Mouse (Mus musculus): ENCODE measurements around the gene Dstn. TPM values are rescaled to one million over a fixed set of nuclear protein-coding genes. Genes with fewer than 3 reads are reported as not detected.

Gene Dstn
- polyA plus RNA-seq, 1 experiment from 2014 or later, result 377 TPM

DNA sequence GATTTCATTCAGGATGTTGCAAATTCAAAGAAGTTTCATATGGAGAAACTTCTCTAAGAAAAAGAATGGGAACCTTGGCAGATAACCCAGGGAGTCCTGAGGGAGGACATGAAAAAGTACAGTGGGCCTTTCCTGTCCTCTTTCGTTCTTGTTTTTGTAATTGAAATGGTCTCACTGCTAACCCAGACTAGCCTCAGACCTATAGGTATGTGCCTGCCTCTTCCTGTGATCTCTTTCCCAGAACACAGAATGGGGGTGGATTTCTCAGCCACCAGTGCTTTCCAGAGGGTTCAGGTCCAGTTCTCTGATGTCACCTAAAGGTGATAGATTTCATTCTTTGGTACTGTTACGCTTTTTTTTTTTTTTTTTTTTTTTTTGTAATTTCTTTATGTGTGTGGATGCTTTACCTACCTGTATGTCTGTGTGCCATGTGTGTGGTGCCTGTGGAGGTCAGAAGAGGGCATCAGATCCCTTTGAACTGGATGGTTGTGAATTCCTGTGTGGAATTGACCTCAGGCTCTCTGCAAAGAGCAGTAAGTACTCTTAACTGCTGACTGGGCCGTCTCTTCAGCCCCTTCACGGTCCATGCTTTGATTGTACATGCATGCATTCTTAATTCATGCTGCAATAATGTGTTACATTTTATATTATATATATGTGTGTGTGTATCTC, 3.8 kb downstream of the Dstn start:
- no peaks in the 10 kb centered on the region for H3K9me3 ChIP-seq
- 41% methylated on average over 4 of the region's 4 CpGs for WGBS

DNA sequence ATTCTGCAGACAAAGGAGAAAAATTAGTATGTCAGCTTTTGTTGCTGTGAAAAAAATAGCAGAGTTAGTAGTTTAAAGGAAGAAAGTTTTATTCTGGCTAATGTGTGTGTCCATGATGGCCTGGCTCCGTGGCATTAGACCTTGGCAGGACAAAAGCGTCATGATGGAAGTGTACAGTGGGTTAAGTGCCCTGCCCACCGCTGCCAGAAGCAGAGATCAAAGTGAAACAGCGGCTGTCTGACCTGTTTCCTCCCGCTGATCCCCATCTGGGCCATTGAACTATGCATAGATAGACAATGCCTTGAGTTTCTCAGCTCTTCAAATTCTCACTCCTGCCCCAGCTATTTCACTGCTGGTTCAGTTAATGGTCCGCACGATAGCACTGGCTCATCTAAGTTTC, 9.0 kb downstream of the Dstn start:
- H3K27me3 ChIP-seq, result no peaks in the 10 kb centered on the region
- 66% methylated on average over 7 of the region's 7 CpGs for WGBS
- no peak overlapping the region for H3K27ac ChIP-seq
- H3K36me3 ChIP-seq, result no peaks in the 10 kb centered on the region
- H3K4me1 ChIP-seq, result peaks cover 12% of the 10 kb centered on the region
- no peak overlapping the region for H3K4me3 ChIP-seq
- no peak for ATAC-seq (ENCODE audit: insufficient number of reproducible peaks, insufficient read depth, low FRiP score, low TSS enrichment, low read depth)
- H3K9me3 ChIP-seq, result no peaks in the 10 kb centered on the region
- no peak overlapping the region for H3K9ac ChIP-seq
- H3K4me2 ChIP-seq, result no peak overlapping the region

More for the DNA sequence above, 3.8 kb downstream of the Dstn start:
- Histone ChIP-seq H3K4me2 (no peak overlapping the region), H3K27me3 (no peaks in the 10 kb centered on the region), H3K36me3 (no peaks in the 10 kb centered on the region), H3K9ac (no peak overlapping the region), H3K4me1 (peaks cover 27% of the 10 kb centered on the region), H3K27ac (no peak overlapping the region), H3K4me3 (no peak overlapping the region)
- no peak for ATAC-seq (ENCODE audit: insufficient number of reproducible peaks, insufficient read depth, low FRiP score, low TSS enrichment, low read depth)

DNA sequence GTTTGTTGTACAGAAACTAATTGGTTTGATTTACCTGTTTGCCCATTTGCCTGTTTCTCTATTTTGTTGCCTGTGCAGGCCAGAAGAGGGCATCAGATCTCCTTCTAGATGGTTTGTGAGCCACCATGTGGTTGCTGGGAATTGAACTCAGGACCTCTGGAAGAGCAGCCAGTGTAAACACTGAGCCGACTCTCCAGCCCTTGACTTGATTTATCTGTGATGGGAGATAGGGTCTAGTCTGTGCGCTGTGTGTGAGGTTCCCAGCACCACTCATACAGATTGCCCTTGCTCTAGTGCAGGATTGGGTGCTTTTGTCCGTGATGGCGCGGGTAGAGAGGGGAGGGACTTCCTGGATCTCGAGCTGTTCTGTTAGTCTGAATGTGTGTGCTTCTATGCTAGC, 10.7 kb downstream of the Dstn start:
- WGBS, result 92% methylated on average over 6 of the region's 6 CpGs
- no peak for ATAC-seq (ENCODE audit: insufficient number of reproducible peaks, insufficient read depth, low FRiP score, low TSS enrichment, low read depth)
- Histone ChIP-seq H3K36me3 (no peaks in the 10 kb centered on the region), H3K4me1 (peaks cover 13% of the 10 kb centered on the region; the same call in 1 of the 2 replicates), H3K9me3 (no peaks in the 10 kb centered on the region), H3K27me3 (no peaks in the 10 kb centered on the region), H3K4me2 (no peak overlapping the region), H3K4me3 (no peak overlapping the region), H3K9ac (no peak overlapping the region), H3K27ac (no peak overlapping the region)

DNA sequence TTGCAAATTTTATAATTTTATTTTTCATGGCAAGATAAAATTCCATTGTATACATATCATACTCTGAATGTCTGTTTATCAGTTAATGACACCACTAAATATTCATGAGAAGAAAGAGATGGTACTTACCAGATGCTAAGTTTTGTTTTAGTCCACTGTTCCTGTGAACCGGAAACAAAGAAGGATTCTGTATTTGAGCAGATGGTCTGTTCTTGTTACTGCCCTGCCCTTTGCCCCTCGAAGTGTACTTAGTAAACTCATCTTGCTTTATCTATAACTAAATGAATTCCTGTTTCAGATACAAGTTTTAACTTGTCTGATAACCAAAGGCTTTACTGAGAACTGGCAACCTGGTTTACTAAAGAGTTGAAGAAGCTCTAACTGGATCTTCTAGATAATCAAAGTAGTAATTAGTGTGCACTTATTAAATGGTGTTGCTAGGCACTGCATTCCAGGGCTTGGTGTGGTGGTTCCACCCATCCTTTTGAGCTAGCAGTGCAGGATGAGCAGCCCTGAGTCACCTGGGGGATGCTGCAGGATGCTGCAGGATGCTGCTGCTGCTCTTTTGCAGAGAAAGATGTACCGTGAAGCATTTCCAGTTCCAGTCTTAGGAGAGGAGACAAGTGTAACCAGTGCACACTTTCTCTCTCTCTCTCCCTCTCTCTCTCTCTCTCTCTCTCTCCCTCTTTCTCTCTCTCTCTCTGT, 14.6 kb downstream of the Dstn start:
- Histone ChIP-seq H3K27me3 (no peaks in the 10 kb centered on the region), H3K9ac (no peak overlapping the region), H3K27ac (no peak overlapping the region), H3K9me3 (no peaks in the 10 kb centered on the region), H3K4me2 (no peak overlapping the region), H3K4me3 (no peak overlapping the region), H3K36me3 (no peaks in the 10 kb centered on the region), H3K4me1 (peaks cover 24% of the 10 kb centered on the region)
- 46% methylated on average over 3 of the region's 3 CpGs for WGBS
- no peak for ATAC-seq (ENCODE audit: insufficient number of reproducible peaks, insufficient read depth, low FRiP score, low TSS enrichment, low read depth)

DNA sequence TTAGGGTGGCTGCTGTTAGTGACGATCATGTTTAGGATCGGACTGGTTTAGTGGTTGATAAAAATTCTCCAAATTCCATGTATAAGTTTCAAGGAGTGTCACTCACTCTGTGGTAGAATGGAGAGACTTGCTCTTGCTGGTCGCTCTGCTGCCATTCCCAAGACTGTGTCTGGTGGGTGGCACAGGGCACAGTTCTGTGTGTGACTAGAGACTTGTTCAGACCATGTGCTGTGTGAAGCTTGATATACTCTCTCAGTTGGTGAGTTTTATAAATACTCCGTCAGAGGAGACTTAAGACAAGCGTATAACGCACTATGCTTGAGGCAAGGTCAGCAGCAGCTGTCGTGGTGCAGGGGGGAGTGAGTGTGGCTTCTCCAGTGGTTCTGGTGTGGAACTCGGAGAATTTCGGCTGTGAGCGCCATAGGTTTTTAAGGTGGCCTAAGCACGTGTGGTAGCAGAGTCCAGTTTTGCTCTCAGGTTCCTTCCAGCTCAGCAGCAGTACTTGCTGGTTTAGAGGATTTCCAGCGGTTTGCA, 17.3 kb downstream of the Dstn start:
- Histone ChIP-seq H3K4me2 (no peak overlapping the region), H3K27me3 (no peaks in the 10 kb centered on the region), H3K9ac (no peak overlapping the region), H3K27ac (no peak overlapping the region), H3K36me3 (no peaks in the 10 kb centered on the region), H3K4me1 (peaks cover 24% of the 10 kb centered on the region), H3K4me3 (no peak overlapping the region), H3K9me3 (no peaks in the 10 kb centered on the region)
- no peak for ATAC-seq (ENCODE audit: insufficient number of reproducible peaks, insufficient read depth, low FRiP score, low TSS enrichment, low read depth)
- WGBS, result 58% methylated on average over 12 of the region's 12 CpGs

DNA sequence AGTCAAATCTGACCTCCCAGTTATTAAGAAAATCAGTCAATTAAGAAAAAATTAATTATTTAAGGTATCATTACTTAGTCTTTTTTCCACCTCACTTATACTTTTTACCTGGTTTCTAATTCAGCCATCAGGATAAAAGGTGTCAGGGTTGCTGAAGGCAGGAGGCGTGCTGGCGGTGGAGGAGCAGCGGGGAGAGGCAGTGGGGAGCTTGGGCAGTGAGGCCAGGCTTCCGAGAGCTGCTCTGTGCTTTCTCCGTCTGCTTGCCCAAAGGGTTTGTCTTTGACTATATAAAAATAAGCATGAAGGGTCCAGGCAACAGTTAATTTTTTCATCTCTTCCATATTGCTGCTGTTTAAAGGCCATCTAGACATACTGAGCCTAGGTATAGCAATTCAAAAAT, 18.4 kb downstream of the Dstn start:
- peaks cover 24% of the 10 kb centered on the region for H3K4me1 ChIP-seq
- no peak overlapping the region for H3K4me2 ChIP-seq
- H3K9me3 ChIP-seq, result no peaks in the 10 kb centered on the region
- no peak for ATAC-seq (ENCODE audit: insufficient number of reproducible peaks, insufficient read depth, low FRiP score, low TSS enrichment, low read depth)
- no peak overlapping the region for H3K4me3 ChIP-seq
- no peak overlapping the region for H3K27ac ChIP-seq
- no peak overlapping the region for H3K9ac ChIP-seq
- H3K36me3 ChIP-seq, result peaks cover 5% of the 10 kb centered on the region; the same call in 1 of the 2 replicates
- WGBS, result 83% methylated on average over 5 of the region's 5 CpGs
- H3K27me3 ChIP-seq, result no peaks in the 10 kb centered on the region

DNA sequence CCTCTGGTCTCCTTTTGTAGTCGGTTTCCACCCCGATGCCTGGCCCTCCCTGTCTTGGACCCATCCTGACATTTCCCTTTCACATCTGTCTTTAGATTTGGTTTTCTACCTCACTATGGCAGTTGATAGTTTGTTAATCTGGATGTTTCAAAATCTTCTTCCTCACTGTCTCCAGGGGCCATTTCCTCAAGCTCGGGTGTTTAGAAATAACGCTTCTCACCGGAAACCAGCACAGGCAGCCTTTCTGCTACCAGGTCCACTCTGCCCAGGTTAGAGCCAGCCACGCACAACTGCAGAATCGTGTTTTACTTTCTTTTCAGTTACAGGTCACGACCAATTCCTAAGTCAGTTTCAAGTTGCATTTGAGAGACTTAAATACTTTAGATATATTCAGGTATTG, 19.3 kb downstream of the Dstn start:
- H3K27ac ChIP-seq, result no peak overlapping the region
- H3K4me3 ChIP-seq, result no peak overlapping the region
- no peak for ATAC-seq (ENCODE audit: insufficient number of reproducible peaks, insufficient read depth, low FRiP score, low TSS enrichment, low read depth)
- WGBS, result 92% methylated on average over 8 of the region's 8 CpGs
- peaks cover 14% of the 10 kb centered on the region for H3K36me3 ChIP-seq
- H3K9me3 ChIP-seq, result no peaks in the 10 kb centered on the region
- no peak overlapping the region for H3K4me2 ChIP-seq
- H3K4me1 ChIP-seq, result peaks cover 24% of the 10 kb centered on the region
- no peaks in the 10 kb centered on the region for H3K27me3 ChIP-seq
- no peak overlapping the region for H3K9ac ChIP-seq

DNA sequence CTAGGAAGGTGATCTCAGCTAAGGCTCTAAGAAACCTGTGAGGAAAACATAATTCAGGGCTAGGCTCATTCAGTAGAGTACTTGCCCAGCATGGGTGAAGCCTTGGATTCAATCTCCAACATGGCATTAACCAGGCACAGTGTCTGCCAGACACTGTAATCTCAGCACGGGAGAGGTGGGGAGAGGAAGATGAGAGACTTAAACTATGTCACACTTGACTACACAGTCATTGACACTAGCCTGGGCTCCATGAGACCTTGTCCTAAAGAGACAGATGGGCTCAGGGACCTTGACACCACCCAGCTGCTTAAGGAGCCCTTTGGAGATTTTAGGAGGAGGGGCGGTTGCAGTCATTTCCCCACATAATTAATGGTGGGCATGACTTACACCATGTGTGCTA, 22.7 kb downstream of the Dstn start:
- Histone ChIP-seq H3K9me3 (no peaks in the 10 kb centered on the region), H3K4me1 (peaks cover 2% of the 10 kb centered on the region; the same call in 1 of the 2 replicates), H3K27ac (no peak overlapping the region), H3K36me3 (peaks cover 44% of the 10 kb centered on the region), H3K27me3 (no peaks in the 10 kb centered on the region), H3K4me2 (no peak overlapping the region), H3K9ac (no peak overlapping the region), H3K4me3 (no peak overlapping the region)
- ATAC-seq (ENCODE audit: insufficient number of reproducible peaks, insufficient read depth, low FRiP score, low TSS enrichment, low read depth), result no peak
- 81% methylated on average over 2 of the region's 2 CpGs for WGBS

DNA sequence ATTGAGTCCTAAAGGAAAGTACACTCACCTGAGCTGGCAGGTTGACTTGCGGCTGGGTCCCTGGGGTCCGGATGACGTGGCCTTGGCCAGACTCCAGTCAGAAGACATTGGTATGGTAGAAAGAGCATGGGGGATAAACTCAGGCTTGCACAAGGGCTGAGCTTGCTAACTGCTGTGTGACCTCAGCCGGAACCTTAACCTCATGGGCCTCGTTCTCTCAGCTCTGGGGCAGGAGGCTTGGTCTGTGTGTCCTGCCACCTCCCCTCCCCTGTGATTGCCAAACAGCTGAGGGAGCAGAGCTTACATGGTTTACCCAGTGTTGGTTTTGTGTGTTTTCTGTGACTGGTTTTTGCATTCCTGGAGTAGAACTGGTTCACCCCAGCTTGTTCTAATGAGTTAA, 25.3 kb downstream of the Dstn start:
- Histone ChIP-seq H3K4me2 (no peak overlapping the region), H3K9me3 (no peaks in the 10 kb centered on the region), H3K36me3 (peaks cover 67% of the 10 kb centered on the region), H3K4me1 (no peaks in the 10 kb centered on the region), H3K9ac (no peak overlapping the region), H3K27ac (no peak overlapping the region), H3K4me3 (no peak overlapping the region), H3K27me3 (no peaks in the 10 kb centered on the region)
- no peak for ATAC-seq (ENCODE audit: insufficient number of reproducible peaks, insufficient read depth, low FRiP score, low TSS enrichment, low read depth)
- 85% methylated on average over 5 of the region's 5 CpGs for WGBS

DNA sequence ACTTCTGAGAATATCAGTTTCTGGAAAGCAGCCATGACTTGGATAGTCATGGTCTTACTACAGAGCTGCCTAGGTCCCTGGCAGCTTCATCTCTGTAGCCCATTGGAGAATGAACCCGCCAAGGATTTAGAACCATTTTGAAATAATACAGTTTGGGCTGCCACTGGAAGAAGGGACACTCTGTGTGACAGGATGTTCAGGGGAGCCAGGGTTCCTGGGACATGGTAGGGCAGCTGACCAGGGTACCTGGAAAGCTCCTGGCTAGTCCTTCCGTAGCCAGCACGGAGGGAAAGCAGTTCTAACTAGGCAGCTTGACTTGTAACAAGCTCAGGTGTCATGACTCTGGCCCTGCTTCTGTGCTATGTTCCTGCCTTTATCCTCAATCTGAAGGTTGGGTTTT, 29.7 kb downstream of the Dstn start:
- H3K27ac ChIP-seq, result no peak overlapping the region
- H3K4me1 ChIP-seq, result no peaks in the 10 kb centered on the region
- no peak overlapping the region for H3K4me3 ChIP-seq
- no peaks in the 10 kb centered on the region for H3K9me3 ChIP-seq
- H3K4me2 ChIP-seq, result no peak overlapping the region
- peaks cover 93% of the 10 kb centered on the region for H3K36me3 ChIP-seq
- 95% methylated on average over 3 of the region's 3 CpGs for WGBS
- ATAC-seq (ENCODE audit: insufficient number of reproducible peaks, insufficient read depth, low FRiP score, low TSS enrichment, low read depth), result no peak
- H3K27me3 ChIP-seq, result no peaks in the 10 kb centered on the region
- H3K9ac ChIP-seq, result no peak overlapping the region

DNA sequence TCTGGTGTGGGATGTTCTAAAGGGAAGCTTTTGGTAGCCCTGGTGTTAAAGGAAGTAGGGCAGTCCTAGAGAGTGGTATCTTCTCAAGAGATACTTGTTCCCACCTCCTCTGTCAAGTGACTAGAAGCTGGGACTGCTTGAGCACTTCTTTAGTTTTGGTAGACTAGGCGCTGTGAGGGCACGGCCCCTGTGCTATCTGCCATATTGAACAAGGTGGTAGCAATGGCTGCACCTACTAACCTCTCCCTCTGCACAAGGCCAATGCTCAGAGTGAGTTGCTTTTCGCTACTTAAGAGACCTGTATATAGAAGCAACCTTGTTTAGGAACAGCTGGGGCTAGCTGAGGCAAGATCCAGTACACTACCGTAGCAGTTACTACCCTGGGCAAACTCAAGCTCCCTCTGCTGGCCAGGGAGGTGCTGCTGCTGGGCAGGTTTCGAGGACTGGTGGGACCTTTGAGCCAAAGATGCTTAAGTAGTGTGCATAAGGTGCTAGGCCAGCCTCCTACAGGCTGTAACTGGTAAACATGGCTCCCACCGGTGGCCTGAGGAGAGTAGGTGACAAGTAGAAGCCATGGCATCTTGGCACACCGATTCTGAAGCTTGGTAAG, 30.5 kb downstream of the Dstn start:
- peaks cover 93% of the 10 kb centered on the region for H3K36me3 ChIP-seq

DNA sequence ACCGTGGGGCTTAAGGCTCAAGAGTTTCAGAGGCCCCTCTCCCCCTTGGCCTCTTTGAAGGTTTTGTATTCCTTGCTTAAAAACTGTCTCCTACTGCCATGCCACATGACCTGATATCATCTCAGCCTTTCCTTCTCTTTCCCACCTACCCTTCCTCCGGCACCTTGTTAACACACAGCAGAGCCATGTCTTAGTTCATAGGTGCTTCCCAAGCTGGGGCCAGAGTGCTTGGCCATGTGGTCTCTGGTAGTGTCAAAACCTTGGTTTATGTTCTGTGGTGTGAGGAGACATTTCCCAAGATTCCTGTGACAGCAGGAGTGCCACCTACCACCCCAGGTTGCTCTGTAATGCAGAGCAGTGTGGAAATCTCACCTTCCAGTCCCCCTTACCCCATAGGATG, 31.3 kb downstream of the Dstn start:
- no peak for ATAC-seq (ENCODE audit: insufficient number of reproducible peaks, insufficient read depth, low FRiP score, low TSS enrichment, low read depth)
- H3K4me1 ChIP-seq, result peaks cover 15% of the 10 kb centered on the region
- H3K9ac ChIP-seq, result no peak overlapping the region
- H3K36me3 ChIP-seq, result peaks cover 93% of the 10 kb centered on the region
- no peak overlapping the region for H3K27ac ChIP-seq
- no peak overlapping the region for H3K4me2 ChIP-seq
- no peaks in the 10 kb centered on the region for H3K9me3 ChIP-seq
- H3K4me3 ChIP-seq, result no peak overlapping the region
- 93% methylated on average over 2 of the region's 2 CpGs for WGBS
- H3K27me3 ChIP-seq, result no peaks in the 10 kb centered on the region

More for the DNA sequence above, 30.5 kb downstream of the Dstn start:
- Histone ChIP-seq H3K4me1 (peaks cover 6% of the 10 kb centered on the region; the same call in 1 of the 2 replicates), H3K9me3 (no peaks in the 10 kb centered on the region), H3K4me3 (no peak overlapping the region), H3K4me2 (no peak overlapping the region), H3K27ac (no peak overlapping the region), H3K27me3 (no peaks in the 10 kb centered on the region), H3K9ac (no peak overlapping the region)
- WGBS, result 91% methylated on average over 7 of the region's 7 CpGs
- ATAC-seq (ENCODE audit: insufficient number of reproducible peaks, insufficient read depth, low FRiP score, low TSS enrichment, low read depth), result no peak

Data from embryonic facial prominence, embryonic 13.5 days (tissue).